Mouse (Mus musculus) adrenal gland, adult 8-10 months (tissue): ENCODE data around the gene Tlnrd1. TPM values are rescaled to one million over a fixed set of nuclear protein-coding genes. Genes with fewer than 3 reads are reported as not detected.
"Not testable (repeated sequence)": the region's sequence is repeated elsewhere in the genome, so short reads cannot be mapped to it uniquely, and the experiment has no call there.

ENCODE experiments used
- DNase-seq: peaks from one replicate; pipeline ENCODE4 v3.0.0; 2022
- total RNA-seq, 4 experiments: library from RNA; stranded (reverse); gene quantifications; 2 replicates each; pipeline ENCODE4 v1.2.4; 2022

Gene Tlnrd1
- 10 to 100 TPM; 14.9 to 17.2 (median 15.9) TPM for total RNA-seq

DNA sequence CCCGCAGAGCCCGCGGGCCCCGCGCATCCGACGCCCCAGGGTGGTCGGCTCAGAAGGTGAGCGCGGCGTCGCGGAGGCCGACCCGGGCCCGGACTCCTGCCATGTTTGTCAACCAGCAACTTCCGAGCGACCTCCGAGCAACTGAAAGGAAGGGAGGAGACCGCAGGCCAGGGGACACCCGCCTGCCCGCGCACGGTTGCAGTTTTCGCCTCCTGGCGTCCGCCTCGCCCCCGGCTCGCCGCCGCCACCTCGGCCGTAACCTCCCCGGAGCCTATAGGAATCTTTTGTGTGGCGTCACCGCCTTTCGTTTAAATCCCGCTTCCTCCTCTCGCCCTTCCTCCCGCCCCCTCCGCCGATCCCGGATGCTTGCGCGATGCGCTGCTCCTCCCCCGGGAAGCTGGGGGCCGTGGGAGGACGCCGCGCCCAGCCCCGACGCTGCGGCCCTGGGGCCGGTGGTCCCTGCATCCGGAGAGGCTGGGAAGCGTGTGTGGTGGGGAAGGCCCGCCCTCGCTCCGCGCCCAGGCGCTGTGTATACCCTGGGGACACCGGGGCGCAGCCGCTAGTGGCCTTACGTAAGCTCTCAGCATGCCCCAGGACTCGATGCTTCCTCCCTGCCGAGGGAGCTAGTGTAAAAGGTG lies at the start of gene Tlnrd1, which contains the start of gene Mesd:
TSS of gene Tlnrd1 (minus strand) at position 285 of the 638 bp plus-strand sequence.
TSS of gene Mesd (plus strand) at position 446 of the 638 bp plus-strand sequence.
- DNase-seq = peak; percentile 88

- DNase-seq = no peak
These were observed 37.5 kb upstream of the Tlnrd1 start for GRCm38 (mm10) chr7:83921637-83922036.

- DNase-seq = no peak
These were observed 36.1 kb upstream of the Tlnrd1 start for GRCm38 (mm10) chr7:83920241-83920640.

GRCm38 (mm10) chr7:83914566-83914965 lies 30.5 kb upstream of the Tlnrd1 start:
- DNase-seq = peak; percentile 55

- DNase-seq = no peak
These were observed 29.9 kb upstream of the Tlnrd1 start for GRCm38 (mm10) chr7:83913995-83914394.

DNA sequence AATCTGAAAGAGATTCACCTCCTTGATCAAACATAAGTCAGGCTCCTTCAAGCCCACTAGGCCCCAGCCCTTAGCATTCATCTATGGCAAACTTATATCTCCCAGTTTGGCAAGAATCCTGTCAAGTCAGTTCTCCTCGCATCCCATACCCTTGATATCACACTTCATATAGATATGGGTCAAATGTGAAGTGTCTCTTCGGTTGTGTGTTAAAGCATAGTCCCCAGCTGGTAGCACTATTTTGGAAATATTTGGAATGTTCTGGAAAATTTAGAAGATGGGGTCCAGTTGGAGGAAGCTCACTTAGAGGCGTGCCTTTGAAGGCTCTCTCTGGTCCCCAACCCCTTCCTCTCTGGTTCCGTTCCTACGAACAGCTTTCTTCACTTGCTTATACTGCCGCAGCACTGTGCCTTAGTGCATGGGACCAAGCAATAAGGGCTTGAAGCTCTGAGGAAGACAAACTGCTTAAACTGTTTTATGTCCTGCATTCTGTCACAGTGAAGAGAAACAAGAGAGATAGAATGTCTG lies 29.4 kb upstream of the Tlnrd1 start:
- DNase-seq = no peak

DNA sequence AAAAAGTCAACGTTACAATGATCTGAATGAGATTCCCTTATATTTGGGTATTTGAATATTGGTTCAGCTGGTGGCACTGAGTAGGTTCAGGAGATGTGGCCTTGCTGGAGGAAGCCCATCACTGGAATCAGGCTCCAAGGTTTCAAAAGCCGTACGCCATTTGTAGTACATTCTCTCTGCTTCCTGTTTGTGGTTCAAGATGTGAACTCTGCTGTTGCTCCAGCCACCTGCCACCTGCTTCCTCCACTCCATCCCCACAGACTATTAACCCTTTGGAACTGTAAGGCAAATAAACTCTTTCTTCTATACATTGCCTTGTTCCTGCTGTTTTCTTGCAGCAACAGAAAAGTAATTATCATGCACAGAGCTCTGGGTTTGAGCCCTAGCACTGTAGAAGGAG lies 27.8 kb upstream of the Tlnrd1 start:
- DNase-seq = no peak

GRCm38 (mm10) chr7:83904831-83905230 lies 20.7 kb upstream of the Tlnrd1 start:
- no peak for DNase-seq

DNA sequence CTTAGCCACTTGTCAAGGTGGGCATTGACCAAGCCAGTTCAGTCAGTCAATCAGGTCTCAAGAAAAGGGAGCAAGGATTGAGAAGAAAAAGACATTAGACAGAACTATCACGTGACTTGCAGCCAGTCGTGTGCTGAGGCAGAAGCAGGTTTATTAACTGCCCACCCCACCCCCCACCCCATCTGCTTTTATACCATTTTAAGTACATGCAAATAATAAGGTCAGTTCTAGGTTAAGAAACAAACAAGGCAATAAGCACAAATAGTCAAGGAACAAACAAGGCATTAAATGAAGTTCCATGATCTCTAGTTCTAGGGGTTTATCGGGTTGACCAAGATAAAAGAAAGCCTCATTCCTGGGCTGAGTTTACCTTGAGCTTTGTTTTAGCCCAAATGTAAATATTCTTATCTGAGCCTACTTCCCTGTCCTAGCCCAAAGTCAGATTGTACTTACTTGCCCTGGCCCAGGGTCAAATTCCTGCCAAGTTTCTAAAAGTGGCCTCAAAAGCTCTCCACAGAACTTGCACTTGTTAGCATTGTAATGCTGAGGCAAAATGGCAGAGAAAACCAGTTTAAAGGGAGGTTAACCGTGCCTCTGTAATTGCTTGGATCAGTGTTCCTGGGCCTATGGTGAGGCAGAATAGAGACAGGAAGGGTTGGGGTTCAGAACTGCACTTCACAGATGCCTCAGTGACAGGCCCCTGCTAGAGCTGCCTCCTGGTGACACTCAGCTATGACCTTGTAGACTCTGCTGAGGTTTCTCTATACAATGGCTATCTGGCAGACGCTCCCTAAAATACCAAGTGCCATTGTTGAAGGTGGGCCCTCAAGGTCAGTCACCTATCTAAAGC lies 18.4 kb upstream of the Tlnrd1 start:
- DNase-seq = no peak

DNA sequence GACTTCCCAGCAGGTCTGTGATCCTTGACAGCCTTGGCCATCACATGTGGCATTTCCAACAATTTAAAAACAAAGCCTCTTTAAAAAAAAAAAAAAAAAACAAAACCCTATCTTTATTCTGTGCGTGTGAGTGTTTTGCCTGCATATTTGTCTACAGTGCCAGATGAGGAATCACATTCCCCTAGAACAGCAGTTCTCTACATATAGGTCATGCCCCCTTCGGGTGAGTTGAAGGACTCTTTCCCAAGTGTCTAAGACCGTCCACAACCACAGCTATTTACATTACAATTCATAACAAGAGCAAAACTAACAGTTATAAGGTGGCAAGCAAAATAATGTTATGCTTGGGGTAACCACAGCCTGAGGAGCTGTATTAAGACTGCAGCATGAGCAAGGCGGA lies 17.3 kb upstream of the Tlnrd1 start:
- DNase-seq = no peak

DNA sequence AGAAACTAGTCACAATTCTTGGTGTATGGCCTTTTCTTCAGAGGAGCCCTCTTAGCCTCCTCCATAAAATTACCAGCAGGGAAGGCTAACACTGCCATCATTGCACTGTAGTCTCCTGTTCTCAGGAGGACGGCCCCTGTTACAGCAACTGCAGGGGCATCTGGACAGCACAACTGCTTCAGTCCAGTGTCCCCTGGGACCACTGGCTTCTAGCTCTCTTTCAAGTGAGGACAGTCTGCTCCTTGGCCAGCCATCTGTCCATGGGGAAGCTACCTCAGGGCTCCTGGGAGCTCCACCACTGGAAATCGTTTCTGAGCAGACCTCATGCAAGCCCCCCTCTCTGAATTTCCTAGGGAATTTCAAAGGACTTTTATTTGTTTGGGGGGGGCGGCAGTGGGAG lies 16.4 kb upstream of the Tlnrd1 start:
- DNase-seq = no peak

DNA sequence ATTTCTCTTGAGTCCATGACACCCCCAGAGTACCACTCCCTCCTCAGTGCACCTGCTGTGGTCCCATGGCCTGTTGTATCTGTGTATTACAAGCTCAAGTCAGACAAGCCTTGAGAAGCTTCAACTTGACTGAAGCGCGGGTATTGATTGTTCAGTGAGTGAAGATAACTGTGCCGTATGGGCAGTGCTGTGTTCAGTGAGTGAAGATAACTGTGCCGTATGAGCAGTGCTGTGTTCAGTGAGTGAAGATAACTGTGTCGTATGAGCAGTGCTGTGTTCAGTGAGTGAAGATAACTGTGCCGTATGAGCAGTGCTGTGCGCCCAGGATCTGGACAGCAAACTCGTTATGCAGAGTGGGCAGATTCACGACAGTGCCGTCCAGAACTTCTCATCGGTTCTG lies 14.2 kb upstream of the Tlnrd1 start:
- no peak for DNase-seq

DNA sequence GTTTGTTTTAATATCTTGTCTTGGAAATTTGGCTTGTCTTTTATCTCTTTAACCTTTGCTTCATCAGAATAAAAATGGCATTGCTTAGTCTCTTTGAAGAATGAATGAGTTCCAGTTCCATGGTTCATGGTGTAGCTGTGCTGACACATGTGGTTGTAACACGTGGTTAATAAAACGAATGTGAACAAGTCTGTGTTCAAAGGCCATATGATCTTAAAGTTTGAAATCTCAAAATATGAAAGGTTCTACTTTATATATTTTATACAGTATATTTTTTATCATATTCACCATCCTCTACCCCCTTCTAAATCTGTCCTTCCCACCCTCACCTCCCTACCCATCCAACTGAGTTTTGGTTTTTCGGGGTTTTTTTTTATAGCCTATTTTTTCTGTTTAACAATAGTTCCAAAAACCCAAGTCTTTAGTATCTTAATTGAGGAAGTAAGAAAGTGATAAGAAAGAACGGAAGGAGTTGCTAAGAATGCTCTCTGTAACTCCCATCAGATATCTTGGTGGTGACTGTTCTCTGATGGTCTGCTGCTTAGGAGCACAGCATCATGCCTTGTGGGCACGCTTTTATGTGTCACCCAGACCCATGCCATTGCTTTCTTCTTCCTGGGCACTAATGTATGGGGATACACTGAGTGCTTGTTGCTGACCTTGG lies 12.1 kb upstream of the Tlnrd1 start:
- DNase-seq = no peak

GRCm38 (mm10) chr7:83894348-83894747 lies 10.2 kb upstream of the Tlnrd1 start:
- DNase-seq = no peak

- DNase-seq = no peak
These were observed 8.2 kb upstream of the Tlnrd1 start for GRCm38 (mm10) chr7:83892333-83892669.

DNA sequence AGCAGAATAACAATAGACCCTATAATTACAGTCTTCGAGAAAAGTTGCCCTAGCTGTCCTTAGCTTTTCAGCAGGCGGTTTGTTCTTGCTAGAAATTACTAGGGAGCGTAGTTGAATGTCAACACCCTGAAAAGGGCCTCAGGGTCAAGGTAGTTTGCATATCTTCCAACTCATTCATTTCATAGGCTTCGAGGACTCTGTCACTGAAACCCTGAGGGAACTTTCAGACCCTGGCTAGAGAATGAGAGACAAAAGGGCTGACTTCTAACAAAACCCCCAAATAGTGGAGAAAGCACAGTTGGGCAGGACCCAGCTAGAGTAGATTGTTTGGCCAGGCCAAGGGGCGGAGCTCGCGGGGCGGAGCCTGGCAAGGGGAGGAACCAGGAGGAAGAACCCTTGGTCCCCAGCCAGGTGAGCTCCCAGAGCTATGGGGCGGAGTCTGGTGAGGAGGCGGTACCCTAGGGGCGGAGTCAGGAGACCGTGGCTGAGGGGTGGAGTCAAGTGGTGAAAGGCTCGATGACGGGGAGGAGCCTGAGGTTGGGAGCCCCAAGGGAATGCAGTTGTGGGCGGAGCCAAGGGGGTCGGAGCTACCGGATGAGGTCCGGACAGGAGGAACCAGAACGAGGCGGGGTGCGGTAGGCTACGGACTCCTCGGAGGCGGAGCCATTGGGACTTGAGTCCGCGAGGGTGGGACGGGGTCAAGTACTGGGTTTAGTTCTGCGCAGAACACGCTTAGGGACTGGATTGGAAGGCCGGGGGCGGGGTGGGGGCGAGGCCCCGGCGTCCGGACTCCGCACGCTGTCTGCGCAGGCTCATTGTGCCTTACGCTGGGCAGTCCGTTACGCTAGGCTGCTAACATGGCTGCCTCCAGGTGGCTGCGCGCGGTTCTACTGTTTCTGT lies 7.6 kb upstream of the Tlnrd1 start:
- DNase-seq = peak; percentile 100

- not testable (repeated sequence) for DNase-seq
These were observed 5.8 kb upstream of the Tlnrd1 start for GRCm38 (mm10) chr7:83889946-83890345.

DNA sequence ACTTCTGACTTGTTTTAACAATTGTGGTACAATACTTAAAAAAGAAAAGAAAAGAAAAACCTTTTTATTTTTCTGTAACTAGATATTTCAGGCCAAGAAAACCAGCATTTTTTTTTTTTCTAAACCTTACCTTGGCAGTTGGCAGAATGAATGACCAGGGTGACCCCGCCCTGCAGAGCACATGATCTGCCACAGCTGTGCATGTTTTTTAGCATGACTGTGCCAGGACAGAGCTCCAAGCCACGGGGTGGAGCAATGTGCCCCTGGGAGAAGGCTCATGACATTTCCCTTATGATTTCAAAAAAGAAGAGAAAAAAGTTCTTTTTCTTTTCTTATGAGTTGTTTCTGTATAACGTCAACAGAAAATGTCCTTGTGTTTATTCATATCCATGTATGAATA lies 5.3 kb upstream of the Tlnrd1 start:
- peak; percentile 67 for DNase-seq

DNA sequence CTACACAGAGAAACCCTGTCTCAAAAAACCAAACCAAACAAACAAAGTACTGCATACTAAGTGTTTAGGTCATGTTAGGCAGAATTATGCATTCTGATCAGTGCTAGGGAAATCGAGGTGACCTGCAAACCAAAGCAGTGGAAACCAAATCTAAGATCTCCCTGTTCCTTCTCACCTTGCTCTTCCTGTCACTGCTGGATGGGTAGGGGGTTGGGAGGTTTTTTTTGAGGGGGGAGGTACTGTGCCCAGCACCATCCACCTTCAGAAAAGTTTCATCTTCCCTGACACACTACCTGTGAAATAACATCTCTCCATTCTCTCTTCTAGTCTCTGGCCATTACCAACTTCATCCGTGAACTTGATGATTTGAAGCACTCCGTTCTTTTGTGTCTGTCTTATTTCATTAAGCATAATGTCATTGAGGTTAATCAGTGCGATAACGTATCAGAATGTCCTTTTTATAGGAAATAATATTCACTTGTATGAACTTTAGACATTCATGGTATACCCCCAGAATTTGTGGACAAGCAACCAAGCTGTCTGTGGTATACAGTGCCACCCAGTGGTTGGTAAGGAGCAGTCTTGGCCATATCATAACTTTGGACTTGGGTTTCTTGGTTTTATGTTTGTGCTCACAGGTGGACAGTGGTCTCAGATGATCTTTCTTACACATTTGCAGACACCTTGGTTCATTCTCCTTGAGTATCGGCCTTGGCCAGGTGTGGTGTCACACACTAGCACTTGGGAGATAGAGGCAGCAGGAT lies 2.4 kb upstream of the Tlnrd1 start:
- DNase-seq = no peak

DNA sequence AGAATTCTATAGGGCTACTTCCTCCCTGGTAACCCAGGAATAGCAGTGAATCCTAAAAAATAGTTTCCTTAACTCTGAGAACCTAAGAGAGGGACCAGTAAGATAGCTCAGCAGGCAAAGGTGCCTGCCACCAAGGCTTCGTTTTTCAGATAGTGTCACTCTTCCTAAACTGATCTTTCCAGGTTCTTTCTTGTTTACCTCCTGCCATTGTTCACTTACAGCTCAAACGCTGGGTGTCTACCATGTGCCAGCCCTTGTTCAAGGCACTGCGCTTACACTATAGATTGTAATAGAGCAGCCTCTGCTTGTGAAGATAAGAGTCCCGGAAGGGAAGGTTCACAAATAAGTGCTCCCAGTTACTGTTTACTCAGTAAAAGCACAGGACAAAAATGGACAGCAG lies 1.7 kb upstream of the Tlnrd1 start:
- no peak for DNase-seq

GRCm38 (mm10) chr7:83884921-83885532 lies 922 bp upstream of the Tlnrd1 start:
- no peak for DNase-seq
